Mouse (Mus musculus) olfactory bulb, adult 2 months (tissue): Measurements from ENCODE around the gene Gigyf2.

ENCODE experiments used
- CTCF ChIP-seq: fragments of 200-500 bp; IDR thresholded peaks from 2 replicates; pipeline ENCODE4 v1.5.1; 2012; ENCODE audit warnings: low read depth, mild to moderate bottlenecking, low read length, moderate library complexity; ENCODE audit not compliant: insufficient read depth
- POLR2A ChIP-seq: fragments of 200-500 bp; IDR thresholded peaks from 2 replicates; pipeline ENCODE4 v1.6.1; 2012; ENCODE audit warnings: mild to moderate bottlenecking, low read depth, low read length, moderate library complexity; ENCODE audit not compliant: insufficient read depth

DNA sequence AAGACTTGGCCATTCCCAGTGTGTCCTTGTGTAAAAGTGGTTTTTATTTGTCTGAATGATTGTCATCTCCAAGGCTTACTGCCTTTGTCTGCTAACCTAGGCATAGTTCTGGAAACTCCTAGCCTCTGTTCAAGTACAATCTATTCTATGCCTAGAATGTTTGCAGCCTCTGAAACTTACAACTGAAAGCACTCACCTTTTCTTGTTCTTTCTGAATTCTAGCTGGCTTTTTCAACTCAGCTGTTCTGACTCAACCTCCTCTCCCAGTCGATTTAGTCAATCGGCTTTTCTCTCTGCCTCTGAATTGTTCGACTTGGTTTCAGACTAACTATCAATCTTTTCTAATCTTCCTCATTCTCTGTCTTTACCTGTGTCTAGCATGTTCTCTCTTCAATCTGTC, 4.0 kb upstream of the Gigyf2 start:
- no peak for TF ChIP-seq POLR2A
- no peak for TF ChIP-seq CTCF
